Mouse (Mus musculus) Patski (cell line): ENCODE measurements around the gene Grb2. TPM values are rescaled to one million over a fixed set of nuclear protein-coding genes. Genes with fewer than 3 reads are reported as not detected.

Source experiments
- ATAC-seq: fragments of 100-300 bp; one replicate; pipeline ENCODE4 v1.8.0; 2021
- CTCF ChIA-PET: fragments of 350-600 bp; sonication (Branson Sonifier 250); formaldehyde crosslinking; loops from one replicate; lab custom pipeline; 2022; ENCODE audit warnings: inconsistent platforms; lab: Charles Lee
- POLR2A ChIA-PET: fragments of 350-600 bp; sonication (Branson Sonifier 250); formaldehyde crosslinking; loops from one replicate; lab custom pipeline; 2022; ENCODE audit warnings: antibody characterized with exemption, inconsistent platforms; lab: Charles Lee
- DNase-seq: peaks from one replicate; pipeline ENCODE4 v3.0.0-alpha.2; 2011; ENCODE audit warnings: low read depth, low spot score
- H3K27me3 ChIP-seq: fragments of 371-371 bp; one replicate; pipeline ENCODE4 v1.5.1; 2021
- CTCF ChIP-seq: fragments of 100-300 bp; IDR thresholded peaks from one replicate; pipeline ENCODE4 v1.5.1; 2021
- in situ Hi-C: fragments of 300-500 bp; cut with MboI; formaldehyde crosslinking; loops from 3 replicates; pipeline ENCODE4 v1.11.1; 2018; ENCODE audit warnings: low pct_unique_long_range_greater_than_20kb, mixed read lengths
- polyA plus RNA-seq: library from polyadenylated mRNA; unstranded; gene quantifications from one replicate; pipeline ENCODE4 v1.2.3, GENCODE M21; 2021

The Grb2 gene
- polyA plus RNA-seq, 1 experiment from 2014 or later: 99.5 TPM

DNA sequence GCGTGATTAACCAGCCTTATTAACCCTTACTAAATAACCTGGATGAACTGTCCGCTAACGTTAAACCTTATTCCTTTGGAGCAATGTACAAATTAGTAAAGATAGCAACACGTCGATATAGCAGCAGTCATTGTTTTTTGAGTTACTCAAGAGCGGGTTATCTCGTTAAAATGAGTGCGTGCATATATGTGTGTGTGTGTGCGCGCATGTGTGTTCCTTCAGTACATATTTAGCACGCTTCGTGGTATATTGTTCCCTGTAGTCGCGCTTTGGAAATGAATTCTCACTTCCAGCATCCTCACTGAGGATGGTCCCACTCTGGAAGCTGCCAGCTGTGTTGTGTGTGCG, 105.3 kb downstream of the Grb2 start:
- H3K27me3 ChIP-seq: no peaks in the 10 kb centered on the region
- ChIA-PET CTCF (no interaction called here), POLR2A (interaction anchor here (1.1 kb wide), 1 partner anchor 10 kb away, joined by 4 read pairs; the partner anchor contains the start of gene Mif4gd)
- in situ Hi-C loops: no loop called here
- no peak for TF ChIP-seq CTCF
- DNase-seq (no peak), ATAC-seq (no peak)

DNA sequence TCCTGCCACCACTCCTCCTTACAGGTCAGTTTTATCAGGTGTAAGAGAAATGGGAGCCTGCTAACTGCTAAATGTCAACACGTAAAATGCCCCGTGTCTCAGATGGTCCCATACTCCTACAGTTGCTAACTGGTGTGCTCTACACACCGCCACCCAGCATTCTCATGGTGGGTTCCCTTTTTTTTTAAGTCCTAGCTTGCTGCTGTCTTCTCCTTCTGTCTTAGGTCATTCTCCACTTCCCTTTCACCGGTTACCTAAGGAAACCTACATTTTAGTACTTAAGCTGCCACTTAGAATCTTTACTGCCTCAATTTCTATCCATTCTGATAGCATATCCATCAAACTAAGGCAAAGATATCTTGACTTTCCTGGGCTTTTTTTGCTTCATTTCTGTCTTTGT, 107.2 kb downstream of the Grb2 start:
- no peak for ATAC-seq
- ChIA-PET POLR2A (no interaction called here), CTCF (no interaction called here)
- in situ Hi-C loops: no loop called here
- TF ChIP-seq CTCF: no peak
- DNase-seq: no peak
- no peaks in the 10 kb centered on the region for H3K27me3 ChIP-seq

DNA sequence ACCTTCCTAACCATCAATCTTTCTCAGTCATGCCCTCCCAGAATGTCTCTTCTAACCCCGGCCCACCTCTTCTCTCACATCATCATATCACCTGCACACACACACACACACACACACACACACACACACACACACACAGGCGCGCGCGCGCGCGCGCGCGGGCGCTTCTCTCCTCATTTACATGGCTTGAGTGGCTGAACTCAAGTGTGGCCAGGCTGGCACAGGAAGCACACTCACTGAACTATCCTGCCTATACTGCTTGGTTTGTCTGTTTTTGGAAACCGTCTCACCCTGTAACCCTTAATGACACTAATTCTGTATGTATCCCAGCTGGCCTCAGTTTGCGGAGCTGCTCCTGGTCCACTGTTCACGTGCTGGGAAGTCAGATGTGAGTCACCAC, 107.7 kb downstream of the Grb2 start:
- in situ Hi-C loops: no loop called here
- ATAC-seq (no peak), DNase-seq (no peak)
- no peaks in the 10 kb centered on the region for H3K27me3 ChIP-seq
- ChIA-PET POLR2A (no interaction called here), CTCF (no interaction called here)
- no peak for TF ChIP-seq CTCF

DNA sequence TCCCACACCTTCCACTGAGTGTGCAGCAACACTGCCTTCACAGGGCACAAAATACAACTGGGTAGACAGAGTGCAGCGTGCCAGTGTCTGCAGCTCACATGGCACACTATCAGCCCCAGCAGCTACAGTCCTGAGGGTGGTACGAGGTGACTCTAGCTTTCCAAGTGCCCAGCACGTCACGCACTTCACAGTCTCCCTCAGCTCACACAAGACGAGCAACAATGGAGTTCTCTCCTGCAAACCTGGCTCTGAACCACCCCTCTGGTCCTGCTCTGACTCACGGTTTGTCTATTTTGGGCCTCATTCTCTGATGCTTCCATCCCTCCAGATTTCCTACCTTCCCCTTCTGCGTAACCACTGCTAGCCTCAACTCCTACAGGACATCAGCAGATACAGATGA, 108.7 kb downstream of the Grb2 start:
- ChIA-PET CTCF (no interaction called here), POLR2A (no interaction called here)
- no peak for TF ChIP-seq CTCF
- ATAC-seq (no peak), DNase-seq (no peak)
- in situ Hi-C loops: no loop called here
- H3K27me3 ChIP-seq: no peaks in the 10 kb centered on the region

DNA sequence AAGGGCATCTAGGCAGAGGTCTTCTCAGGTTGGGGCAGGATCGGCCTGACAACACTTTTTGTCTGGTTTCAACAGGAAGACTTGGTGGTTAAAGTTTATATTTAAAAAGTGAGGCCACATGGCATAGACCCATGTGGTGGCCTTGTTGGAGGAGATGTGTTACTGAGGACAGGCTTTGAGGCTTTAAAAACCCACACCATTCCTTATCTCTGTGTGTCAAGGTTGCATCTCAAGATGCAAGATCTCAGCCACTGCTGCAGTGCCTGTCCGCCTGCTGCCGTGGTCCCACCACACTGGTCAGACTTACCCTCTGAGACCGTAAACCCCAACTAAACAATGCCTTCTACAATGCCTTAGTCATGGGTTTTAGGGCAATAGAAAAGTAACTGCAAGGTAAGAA, 110.1 kb downstream of the Grb2 start:
- TF ChIP-seq CTCF: no peak
- DNase-seq (no peak), ATAC-seq (no peak)
- ChIA-PET POLR2A (no interaction called here), CTCF (no interaction called here)
- H3K27me3 ChIP-seq: no peaks in the 10 kb centered on the region
- in situ Hi-C loops: no loop called here

DNA sequence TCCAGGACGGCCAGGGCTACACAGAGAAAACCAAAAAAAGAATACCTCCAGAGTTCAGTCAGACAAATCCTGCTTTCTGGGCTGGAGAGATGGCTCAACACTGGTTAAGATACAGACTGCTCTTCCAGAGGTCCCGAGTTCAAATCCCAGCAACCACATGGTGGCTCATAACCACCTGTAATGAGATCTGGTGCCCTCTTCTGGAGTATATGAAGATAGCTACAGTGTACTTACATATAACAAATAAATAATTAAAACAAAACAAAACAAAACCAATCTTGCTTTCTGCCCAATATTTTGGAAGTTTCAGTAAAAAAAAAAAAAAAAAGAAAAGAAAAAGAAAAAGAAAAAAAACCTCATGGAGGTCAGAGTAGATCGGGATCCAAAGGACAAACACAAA, 113.2 kb downstream of the Grb2 start:
- DNase-seq: no peak
- in situ Hi-C loops: no loop called here
- no peaks in the 10 kb centered on the region for H3K27me3 ChIP-seq
- POLR2A ChIA-PET: interaction anchor here (0.7 kb wide), 1 partner anchor 110 kb away, joined by 4 read pairs; no protein-coding TSS in a partner anchor
- no peak for ATAC-seq
- CTCF ChIA-PET: interaction anchor here (2.7 kb wide), 1 partner anchor 27 kb away, joined by 8 read pairs; no protein-coding TSS in a partner anchor
- TF ChIP-seq CTCF: no peak

Other genes with a start within 250 kb of the Grb2 start
- 0.15 TPM for gene Slc16a5, start 246.1 kb downstream of the Grb2 start, polyA plus RNA-seq
- gene Armc7, start 232.9 kb downstream of the Grb2 start, polyA plus RNA-seq: 13.3 TPM
- gene Nt5c, start 216.7 kb downstream of the Grb2 start, polyA plus RNA-seq: 128 TPM
- 179 TPM for gene Jpt1, start 194.2 kb downstream of the Grb2 start, polyA plus RNA-seq
- gene Sumo2, start 172.3 kb downstream of the Grb2 start, polyA plus RNA-seq: 381 TPM
- gene Nup85, start 144.2 kb downstream of the Grb2 start, polyA plus RNA-seq: 78.9 TPM
- 69.9 TPM for gene Mrps7, start 104.7 kb downstream of the Grb2 start, polyA plus RNA-seq
- 31.0 TPM for gene Gga3, start 104.5 kb downstream of the Grb2 start, polyA plus RNA-seq
- gene Mif4gd, start 95.6 kb downstream of the Grb2 start, polyA plus RNA-seq: 47.4 TPM
- 48.1 TPM for gene Slc25a19, start 80.3 kb downstream of the Grb2 start, polyA plus RNA-seq
- 44.3 TPM for gene Tmem94, start 56.8 kb upstream of the Grb2 start, polyA plus RNA-seq
- 29.7 TPM for gene Caskin2, start 105.0 kb upstream of the Grb2 start, polyA plus RNA-seq
- 52.3 TPM for gene Tsen54, start 106.1 kb upstream of the Grb2 start, polyA plus RNA-seq
- gene Llgl2, start 115.5 kb upstream of the Grb2 start, polyA plus RNA-seq: 163 TPM
- gene Myo15b, start 149.8 kb upstream of the Grb2 start, polyA plus RNA-seq: 1.4 TPM
- 1.6 TPM for gene Smim5, start 191.4 kb upstream of the Grb2 start, polyA plus RNA-seq
- 0.53 TPM for gene Smim6, start 203.4 kb upstream of the Grb2 start, polyA plus RNA-seq
- 46.3 TPM for gene Sap30bp, start 224.7 kb upstream of the Grb2 start, polyA plus RNA-seq
- gene Recql5, start 224.9 kb upstream of the Grb2 start, polyA plus RNA-seq: 20.9 TPM